Mouse (Mus musculus) thymus, adult 2 months (tissue): ENCODE data around the gene Rsrc2. TPM values are rescaled to one million over a fixed set of nuclear protein-coding genes. Genes with fewer than 3 reads are reported as not detected.
A peak's percentile ranks its signal among the peaks of the same experiment; 100 is the strongest.
"Not testable (repeated sequence)": the region's sequence is repeated elsewhere in the genome, so short reads cannot be mapped to it uniquely, and the experiment has no call there.

Source experiments
- DNase-seq: peaks from one replicate; pipeline ENCODE4 v3.0.0; 2021
- H3K27ac ChIP-seq: fragments of 200-500 bp; 2 replicates; pipeline ENCODE4 v1.5.1; 2012; ENCODE audit warnings: low read length, control low read depth; ENCODE audit not compliant: control insufficient read depth, insufficient read depth
- H3K27me3 ChIP-seq: fragments of 200-500 bp; 2 replicates; pipeline ENCODE4 v1.6.1; 2012; ENCODE audit warnings: mild to moderate bottlenecking, low read length, moderate library complexity, mixed read lengths; ENCODE audit not compliant: control insufficient read depth, insufficient read depth
- H3K36me3 ChIP-seq: fragments of 200-500 bp; 2 replicates; pipeline ENCODE4 v1.6.1; 2012; ENCODE audit warnings: mild to moderate bottlenecking, low read length, moderate library complexity; ENCODE audit not compliant: control insufficient read depth, insufficient read depth
- H3K4me1 ChIP-seq: fragments of 200-500 bp; replicated peaks from 2 replicates; pipeline ENCODE4 v1.6.1; 2012; ENCODE audit warnings: low read length; ENCODE audit not compliant: control insufficient read depth, insufficient read depth
- H3K4me3 ChIP-seq: fragments of 200-500 bp; 2 replicates; pipeline ENCODE4 v1.5.1; 2012; ENCODE audit warnings: mild to moderate bottlenecking, low read length, control low read depth, moderate library complexity; ENCODE audit not compliant: control insufficient read depth, insufficient read depth
- CTCF ChIP-seq: fragments of 200-500 bp; IDR thresholded peaks from 2 replicates; pipeline ENCODE4 v1.5.1; 2012; ENCODE audit warnings: mild to moderate bottlenecking, control low read depth, low read length, moderate library complexity, borderline replicate concordance; ENCODE audit not compliant: control insufficient read depth, poor library complexity, insufficient read depth; ENCODE audit errors: extremely low read depth
- POLR2A ChIP-seq: fragments of 200-500 bp; IDR thresholded peaks from 2 replicates; pipeline ENCODE4 v1.6.1; 2012; ENCODE audit warnings: mild to moderate bottlenecking, low read length, control low read depth, moderate library complexity; ENCODE audit not compliant: control insufficient read depth, poor library complexity, insufficient read depth; ENCODE audit errors: extremely low read depth
- WGBS: fragments of 180-500 bp; shearing (Covaris S2); methylation state at CpG from one replicate; pipeline ENCODE4 v1.1.7; 2018; 5-methylcytosine and 5-hydroxymethylcytosine counted together
- polyA plus RNA-seq: library from polyadenylated mRNA; depleted of rRNA; stranded (reverse); fragments of >200 nt; gene quantifications from 2 replicates; pipeline ENCODE4 v1.2.3, GENCODE M21; 2012

The Rsrc2 gene
- polyA plus RNA-seq, 1 experiment, result 22.6 TPM

GRCm38 (mm10) chr5:123765506-123765905, 16.3 kb upstream of the Rsrc2 start:
- no peak for DNase-seq
- Histone ChIP-seq H3K36me3 (peaks cover 16% of the 10 kb centered on the region), H3K27me3 (no peaks in the 10 kb centered on the region), H3K27ac (no peak overlapping the region), H3K4me1 (peaks cover 4% of the 10 kb centered on the region), H3K4me3 (no peak overlapping the region)
- TF ChIP-seq CTCF (no peak), POLR2A (no peak)
- 14% methylated on average over 11 of the region's 11 CpGs for WGBS

- Histone ChIP-seq H3K27me3 (no peaks in the 10 kb centered on the region), H3K4me1 (0 out of 2 replicates have a peak, but pooled peaks cover 2% of the 10 kb centered on the region), H3K36me3 (peaks cover 19% of the 10 kb centered on the region), H3K4me3 (peak overlapping the region; percentile 89), H3K27ac (peak overlapping the region; percentile 97)
- under 1% methylated on average over 18 of the region's 18 CpGs for WGBS
- DNase-seq, result no peak
- TF ChIP-seq CTCF (no peak), POLR2A (no peak)
Measured at GRCm38 (mm10) chr5:123748339-123749064, 712 bp downstream of the Rsrc2 start.

GRCm38 (mm10) chr5:123747604-123748003, 1.6 kb downstream of the Rsrc2 start:
- peak overlapping the region; percentile 22; the same call in 1 of the 2 replicates for H3K4me3 ChIP-seq
- DNase-seq, result no peak
- TF ChIP-seq CTCF (no peak), POLR2A (no peak)
- WGBS, result 20% methylated on average over 7 of the region's 7 CpGs
- H3K4me1 ChIP-seq, result 0 out of 2 replicates have a peak, but pooled peaks cover 2% of the 10 kb centered on the region
- no peaks in the 10 kb centered on the region for H3K27me3 ChIP-seq
- H3K27ac ChIP-seq, result no peak overlapping the region
- peaks cover 28% of the 10 kb centered on the region for H3K36me3 ChIP-seq

GRCm38 (mm10) chr5:123746253-123746652, 3.0 kb downstream of the Rsrc2 start:
- Histone ChIP-seq H3K4me3 (no peak overlapping the region), H3K27me3 (no peaks in the 10 kb centered on the region)
- TF ChIP-seq CTCF (no peak), POLR2A (no peak)

GRCm38 (mm10) chr5:123744358-123744757, 4.9 kb downstream of the Rsrc2 start:
- DNase-seq, result no peak
- Histone ChIP-seq H3K4me3 (no peak overlapping the region), H3K4me1 (0 out of 2 replicates have a peak, but pooled peaks cover 2% of the 10 kb centered on the region), H3K27me3 (no peaks in the 10 kb centered on the region), H3K27ac (no peak overlapping the region), H3K36me3 (peaks cover 59% of the 10 kb centered on the region)
- TF ChIP-seq CTCF, result no peak
- TF ChIP-seq POLR2A, result no peak
- WGBS, result 87% methylated on average over 2 of the region's 2 CpGs

More at GRCm38 (mm10) chr5:123746253-123746652, 3.0 kb downstream of the Rsrc2 start:
- DNase-seq, result no peak
- Histone ChIP-seq H3K4me1 (0 out of 2 replicates have a peak, but pooled peaks cover 2% of the 10 kb centered on the region), H3K36me3 (peaks cover 40% of the 10 kb centered on the region), H3K27ac (no peak overlapping the region)

- Histone ChIP-seq H3K27ac (no peak overlapping the region), H3K4me3 (no peak overlapping the region), H3K36me3 (peaks cover 85% of the 10 kb centered on the region), H3K27me3 (no peaks in the 10 kb centered on the region), H3K4me1 (no peaks in the 10 kb centered on the region)
- 97% methylated on average over 2 of the region's 2 CpGs for WGBS
- TF ChIP-seq POLR2A (no peak), CTCF (no peak)
- no peak for DNase-seq
Measured at GRCm38 (mm10) chr5:123730981-123731380, 18.2 kb downstream of the Rsrc2 start.

GRCm38 (mm10) chr5:123723816-123724215, 25.4 kb downstream of the Rsrc2 start:
- not testable (repeated sequence) for DNase-seq, H3K27ac ChIP-seq, H3K4me3 ChIP-seq, H3K4me1 ChIP-seq, H3K27me3 ChIP-seq
- H3K36me3 ChIP-seq, result peaks cover 14% of the 10 kb centered on the region
- WGBS, result 83% methylated on average over 7 of the region's 7 CpGs
